Mouse (Mus musculus) cerebellum, adult 2 months (tissue): ENCODE measurements around the gene Mrps21. TPM values are rescaled to one million over a fixed set of nuclear protein-coding genes. Genes with fewer than 3 reads are reported as not detected.
"Not testable (repeated sequence)": the region's sequence is repeated elsewhere in the genome, so short reads cannot be mapped to it uniquely, and the experiment has no call there.

Source experiments
- DNase-seq, 2 experiments: peaks; one replicate each; pipeline ENCODE4 v3.0.0; 2021
- H3K27ac ChIP-seq: fragments of 200-500 bp; 2 replicates; pipeline ENCODE4 v1.5.1; 2012; ENCODE audit warnings: low read length, control low read depth, inconsistent platforms; ENCODE audit not compliant: insufficient read depth
- H3K27me3 ChIP-seq: fragments of 200-500 bp; 2 replicates; pipeline ENCODE4 v1.6.1; 2012; ENCODE audit warnings: inconsistent platforms, mild to moderate bottlenecking, low read length, moderate library complexity; ENCODE audit not compliant: control insufficient read depth, insufficient read depth
- H3K4me1 ChIP-seq: fragments of 200-500 bp; 2 replicates; pipeline ENCODE4 v1.6.1; 2011; ENCODE audit warnings: low read length; ENCODE audit not compliant: control insufficient read depth, insufficient read depth
- H3K4me3 ChIP-seq: fragments of 200-500 bp; replicated peaks from 2 replicates; pipeline ENCODE3; 2011; ENCODE audit warnings: mild to moderate bottlenecking, low read depth, low read length, control low read depth; ENCODE audit not compliant: insufficient read depth
- CTCF ChIP-seq: fragments of 200-500 bp; IDR thresholded peaks from 2 replicates; pipeline ENCODE4 v1.5.1; 2011; ENCODE audit warnings: low read depth, mild to moderate bottlenecking, control low read depth, low read length, moderate library complexity, borderline replicate concordance; ENCODE audit not compliant: insufficient read depth
- POLR2A ChIP-seq: fragments of 200-500 bp; IDR thresholded peaks from 2 replicates; pipeline ENCODE4 v1.6.1; 2011; ENCODE audit warnings: low read length, control low read depth, borderline replicate concordance; ENCODE audit not compliant: insufficient read depth
- WGBS: fragments of 180-500 bp; shearing (Covaris S2); methylation state at CpG from one replicate; pipeline ENCODE4 v1.1.7; 2018; 5-methylcytosine and 5-hydroxymethylcytosine counted together
- polyA plus RNA-seq: library from polyadenylated mRNA; depleted of rRNA; stranded (reverse); fragments of >200 nt; gene quantifications from 2 replicates; pipeline ENCODE4 v1.2.3, GENCODE M21; 2012

Gene Mrps21
- polyA plus RNA-seq, 1 experiment: 281 TPM

GRCm38 (mm10) chr3:95867408-95867807, 3.9 kb downstream of the Mrps21 start:
- no peak for DNase-seq
- no peaks in the 10 kb centered on the region for H3K27me3 ChIP-seq
- H3K4me3 ChIP-seq: no peak overlapping the region
- TF ChIP-seq CTCF (no peak), POLR2A (no peak)
- 64% methylated on average over 2 of the region's 2 CpGs for WGBS
- H3K27ac ChIP-seq: no peak overlapping the region
- H3K4me1 ChIP-seq: peaks cover 22% of the 10 kb centered on the region

- WGBS: 88% methylated on average over 5 of the region's 5 CpGs
- DNase-seq: no peak
- H3K4me1 ChIP-seq: peaks cover 16% of the 10 kb centered on the region
- H3K27me3 ChIP-seq: no peaks in the 10 kb centered on the region
- TF ChIP-seq POLR2A (no peak), CTCF (no peak)
- H3K4me3 ChIP-seq: no peak overlapping the region
- no peak overlapping the region for H3K27ac ChIP-seq
These were observed 5.2 kb downstream of the Mrps21 start for GRCm38 (mm10) chr3:95866071-95866470.

GRCm38 (mm10) chr3:95865571-95865970, 5.7 kb downstream of the Mrps21 start:
- DNase-seq: no peak
- H3K4me1 ChIP-seq: peaks cover 16% of the 10 kb centered on the region
- TF ChIP-seq POLR2A: no peak
- TF ChIP-seq CTCF: no peak
- H3K27me3 ChIP-seq: no peaks in the 10 kb centered on the region
- no peak overlapping the region for H3K4me3 ChIP-seq
- WGBS: 92% methylated on average over 20 of the region's 20 CpGs
- H3K27ac ChIP-seq: 0 out of 2 replicates have a peak overlapping the region, but pooled peaks have one; percentile 43

GRCm38 (mm10) chr3:95865050-95865449, 6.3 kb downstream of the Mrps21 start:
- peak; percentile 34 to 35 for DNase-seq
- H3K4me1 ChIP-seq: peaks cover 14% of the 10 kb centered on the region
- H3K4me3 ChIP-seq: no peak overlapping the region
- peak overlapping the region; percentile 43; the same call in 1 of the 2 replicates for H3K27ac ChIP-seq
- no peaks in the 10 kb centered on the region for H3K27me3 ChIP-seq
- 33% methylated on average over 5 of the region's 5 CpGs for WGBS
- TF ChIP-seq CTCF (no peak), POLR2A (no peak)

- DNase-seq: no peak
- H3K4me3 ChIP-seq: no peak overlapping the region
- peaks cover 9% of the 10 kb centered on the region; the same call in 1 of the 2 replicates for H3K4me1 ChIP-seq
- H3K27ac ChIP-seq: no peak overlapping the region
- H3K27me3 ChIP-seq: no peaks in the 10 kb centered on the region
- no peak for TF ChIP-seq POLR2A
- no peak for TF ChIP-seq CTCF
- WGBS: 76% methylated on average over 7 of the region's 7 CpGs
These were observed 7.7 kb downstream of the Mrps21 start for GRCm38 (mm10) chr3:95863578-95863977.

GRCm38 (mm10) chr3:95861796-95862195, 9.5 kb downstream of the Mrps21 start:
- Histone ChIP-seq H3K4me3 (no peak overlapping the region), H3K27ac (no peak overlapping the region), H3K27me3 (no peaks in the 10 kb centered on the region), H3K4me1 (peaks cover 9% of the 10 kb centered on the region; the same call in 1 of the 2 replicates)
- peak in 1 of 2 experiments; percentile 68 for DNase-seq
- TF ChIP-seq POLR2A (no peak), CTCF (peak; percentile 54)
- 37% methylated on average over 2 of the region's 2 CpGs for WGBS

- no peak for DNase-seq
- Histone ChIP-seq H3K4me1 (peaks cover 9% of the 10 kb centered on the region; the same call in 1 of the 2 replicates), H3K27ac (no peak overlapping the region), H3K27me3 (no peaks in the 10 kb centered on the region), H3K4me3 (no peak overlapping the region)
- 78% methylated on average over 10 of the region's 10 CpGs for WGBS
- TF ChIP-seq POLR2A (no peak), CTCF (peak; percentile 3; the same call in 1 of the 2 replicates)
These were observed 10.1 kb downstream of the Mrps21 start for GRCm38 (mm10) chr3:95861216-95861615.

GRCm38 (mm10) chr3:95860323-95860722, 11.0 kb downstream of the Mrps21 start:
- DNase-seq: no peak
- Histone ChIP-seq H3K4me3 (no peak overlapping the region), H3K27me3 (no peaks in the 10 kb centered on the region), H3K4me1 (peaks cover 9% of the 10 kb centered on the region; the same call in 1 of the 2 replicates), H3K27ac (no peak overlapping the region)
- 56% methylated on average over 3 of the region's 3 CpGs for WGBS
- TF ChIP-seq CTCF (no peak), POLR2A (no peak)

GRCm38 (mm10) chr3:95858278-95858677, 13.0 kb downstream of the Mrps21 start:
- WGBS: 71% methylated on average over 3 of the region's 3 CpGs

GRCm38 (mm10) chr3:95857050-95857449, 14.3 kb downstream of the Mrps21 start:
- H3K27me3 ChIP-seq, H3K4me3 ChIP-seq: not testable (repeated sequence)
- 83% methylated on average over 1 of the region's 1 CpGs for WGBS

More at GRCm38 (mm10) chr3:95858278-95858677, 13.0 kb downstream of the Mrps21 start:
- not testable (repeated sequence) for H3K27me3 ChIP-seq, H3K4me3 ChIP-seq, DNase-seq, H3K4me1 ChIP-seq, H3K27ac ChIP-seq

More at GRCm38 (mm10) chr3:95857050-95857449, 14.3 kb downstream of the Mrps21 start:
- not testable (repeated sequence) for DNase-seq, H3K27ac ChIP-seq, H3K4me1 ChIP-seq
